Comparison of ENCODE assay signal across 17 mouse cellular contexts in the genomic region with DNA sequence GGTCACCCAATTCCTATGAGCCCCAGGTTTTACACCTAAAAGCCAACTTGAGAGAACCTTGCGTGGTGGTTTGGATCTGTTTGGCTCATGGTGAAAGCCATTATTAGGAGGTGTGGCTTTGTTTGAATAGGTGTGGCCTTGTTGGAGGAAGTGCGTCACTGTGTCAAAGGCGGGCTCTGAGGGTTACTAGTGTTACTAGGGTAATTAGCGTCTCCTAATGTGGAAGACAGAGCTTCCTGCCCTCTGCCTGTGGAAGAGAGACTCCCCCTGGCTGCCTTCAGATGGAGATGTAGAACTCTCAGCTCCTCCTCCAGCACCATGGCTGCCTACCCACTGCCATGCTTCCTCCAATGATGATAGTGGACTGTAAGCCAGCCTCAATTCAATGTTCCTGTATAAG.
"Had no signal": no experiment of that assay in that cellular context is flagged by ENCODE, and none has a peak within 500 bp of the region (broad histone marks: within the 10 kb centered on the region; RNA-seq: fewer than 3 reads in every experiment).

No protein-coding gene starts in this region.

- H3K27ac ChIP-seq: kidney, embryonic 15.5 days; liver, embryonic 15.5 days; lung, embryonic 15.5 days; midbrain, embryonic 12.5 days; midbrain, embryonic 15.5 days; neural tube, embryonic 12.5 days; neural tube, embryonic 15.5 days had no signal

- ATAC-seq: midbrain, embryonic 15.5 days had no signal

- DNase-seq: kidney, adult 8-10 months; kidney, postnatal 10 days; kidney, postnatal 36 days; lung, adult 18-20 months; lung, postnatal 10 days; lung, postnatal 36 days; right cerebral cortex, adult 18-20 months; right cerebral cortex, postnatal 14 days; right cerebral cortex, postnatal 4 days; thymus, postnatal 25 days had no signal

- H3K36me3 ChIP-seq: kidney, embryonic 15.5 days; liver, embryonic 15.5 days; lung, embryonic 15.5 days; midbrain, embryonic 12.5 days; midbrain, embryonic 15.5 days; neural tube, embryonic 12.5 days; neural tube, embryonic 15.5 days had no signal

- H3K27me3 ChIP-seq: kidney, embryonic 15.5 days; liver, embryonic 15.5 days; lung, embryonic 15.5 days; midbrain, embryonic 12.5 days; midbrain, embryonic 15.5 days; neural tube, embryonic 12.5 days; neural tube, embryonic 15.5 days had no signal

- H3K4me3 ChIP-seq: kidney, embryonic 15.5 days; liver, embryonic 15.5 days; lung, embryonic 15.5 days; midbrain, embryonic 12.5 days; midbrain, embryonic 15.5 days; neural tube, embryonic 12.5 days; neural tube, embryonic 15.5 days had no signal

- H3K9ac ChIP-seq: kidney, embryonic 15.5 days; liver, embryonic 15.5 days; lung, embryonic 15.5 days; midbrain, embryonic 12.5 days; midbrain, embryonic 15.5 days; neural tube, embryonic 12.5 days; neural tube, embryonic 15.5 days had no signal

- H3K4me1 ChIP-seq: kidney, embryonic 15.5 days; liver, embryonic 15.5 days; midbrain, embryonic 12.5 days; midbrain, embryonic 15.5 days; neural tube, embryonic 12.5 days; neural tube, embryonic 15.5 days had no signal
